Mouse (Mus musculus) adrenal gland, postnatal 14 days (tissue): Measurements from ENCODE around the gene Cdh11. TPM values are rescaled to one million over a fixed set of nuclear protein-coding genes. Genes with fewer than 3 reads are reported as not detected.
"Not testable (repeated sequence)": the region's sequence is repeated elsewhere in the genome, so short reads cannot be mapped to it uniquely, and the experiment has no call there.

ENCODE experiments used
- DNase-seq: peaks from one replicate; pipeline ENCODE4 v3.0.0; 2021; ENCODE audit warnings: mixed read lengths
- microRNA-seq, 2 experiments: library from miRNA; unstranded; fragments of <30 nt; microRNA quantifications; one replicate each; pipeline ENCODE4 v1.2.0; 2021
- total RNA-seq: library from RNA; stranded (reverse); gene quantifications from 2 replicates; pipeline ENCODE4 v1.2.3, GENCODE M21; 2021

Gene Cdh11
- total RNA-seq, 1 experiment from 2014 or later: 16.3 TPM

- no peak for DNase-seq
Measured at GRCm38 (mm10) chr8:102715956-102716355, 69.5 kb downstream of the Cdh11 start.

- DNase-seq: no peak
Measured at GRCm38 (mm10) chr8:102707305-102707704, 78.1 kb downstream of the Cdh11 start.

- no peak for DNase-seq
Measured at GRCm38 (mm10) chr8:102705376-102705905, 80.0 kb downstream of the Cdh11 start.

- DNase-seq: no peak
Measured at GRCm38 (mm10) chr8:102700245-102700644, 85.2 kb downstream of the Cdh11 start.

GRCm38 (mm10) chr8:102698232-102698837 lies 87.1 kb downstream of the Cdh11 start:
- no peak for DNase-seq

GRCm38 (mm10) chr8:102693465-102693864 lies 92.0 kb downstream of the Cdh11 start:
- no peak for DNase-seq

GRCm38 (mm10) chr8:102685491-102685890 lies 100.0 kb downstream of the Cdh11 start:
- DNase-seq: not testable (repeated sequence)

GRCm38 (mm10) chr8:102685023-102685422 lies 100.4 kb downstream of the Cdh11 start:
- no peak for DNase-seq

- DNase-seq: no peak
Measured at GRCm38 (mm10) chr8:102677148-102677547, 108.3 kb downstream of the Cdh11 start.

GRCm38 (mm10) chr8:102664561-102664960 lies 120.9 kb downstream of the Cdh11 start:
- DNase-seq: not testable (repeated sequence)

GRCm38 (mm10) chr8:102656529-102656928 lies 128.9 kb downstream of the Cdh11 start:
- DNase-seq: no peak

- DNase-seq: no peak
Measured at GRCm38 (mm10) chr8:102651964-102652363, 133.5 kb downstream of the Cdh11 start.

- DNase-seq: no peak
Measured at GRCm38 (mm10) chr8:102627151-102627550, 158.3 kb downstream of the Cdh11 start.

- DNase-seq: no peak
Measured at GRCm38 (mm10) chr8:102612146-102612545, 173.3 kb downstream of the Cdh11 start.

GRCm38 (mm10) chr8:102601327-102601726 lies 184.1 kb downstream of the Cdh11 start:
- DNase-seq: no peak

GRCm38 (mm10) chr8:102596523-102596922 lies 188.9 kb downstream of the Cdh11 start:
- DNase-seq: peak; percentile 87

GRCm38 (mm10) chr8:102593899-102594298 lies 191.5 kb downstream of the Cdh11 start:
- DNase-seq: no peak

Small RNA genes within 50 kb of the gene (microRNA-seq; reads per million reads assigned to microRNA genes)
- 0 reads per million in 2 experiments for gene Gm26301
